Mouse (Mus musculus): ENCODE results near the gene Cpsf3. TPM values are rescaled to one million over a fixed set of nuclear protein-coding genes. Genes with fewer than 3 reads are reported as not detected.

Gene Cpsf3
- total and polyA plus RNA-seq, 3 experiments: 39.8 to 58.2 TPM; not detected in 1

GRCm38 (mm10) chr12:21362686-21363085, 77.5 kb downstream of the Cpsf3 start:
- Histone ChIP-seq H3K27me3 (ENCODE audit: control insufficient read depth in 1 of 2, insufficient read depth in 2 of 2, low read length in 2 of 2) (no peaks in the 10 kb centered on the region), H3K4me3 (ENCODE audit: control insufficient read depth in 1 of 2, insufficient read depth in 1 of 2, low read depth in 2 of 2, low read length in 2 of 2) (no peak overlapping the region), H3K4me1 (ENCODE audit: control insufficient read depth in 1 of 2, insufficient read depth in 2 of 2, low read length in 2 of 2) (no peaks in the 10 kb centered on the region), H3K9me3 (replicated peaks; ENCODE audit: insufficient read depth, low read length) (no peaks in the 10 kb centered on the region), H3K9ac (ENCODE audit: control insufficient read depth, low read depth, low read length, poor library complexity, severe bottlenecking) (no peak overlapping the region), H3K27ac (ENCODE audit: control insufficient read depth, low read depth, low read length) (no peak overlapping the region), H3K36me3 (ENCODE audit: control insufficient read depth in 1 of 2, insufficient read depth in 2 of 2, low read length in 2 of 2) (no peaks in the 10 kb centered on the region), H3K79me2 (ENCODE audit: control insufficient read depth, insufficient read depth, low read length, poor library complexity) (no peaks in the 10 kb centered on the region; the same call in 1 of the 2 replicates)
- no peak for TF ChIP-seq POLR2A (IDR thresholded peaks at IDR 0.05; ENCODE audit: control insufficient read depth in 1 of 2, insufficient read depth in 1 of 2, low read depth in 1 of 2, low read length in 2 of 2, poor library complexity in 1 of 2)
- TF ChIP-seq ZNF384 (IDR thresholded peaks at IDR 0.05; ENCODE audit: low read depth, low read length): no peak
- no peak for TF ChIP-seq USF1 (IDR thresholded peaks at IDR 0.05; ENCODE audit: low read depth, low read length)
- TF ChIP-seq CTCF (IDR thresholded peaks at IDR 0.05 in 2 of 3, conservative IDR thresholded peaks at IDR 0.05 in 1 of 3; ENCODE audit: control insufficient read depth in 1 of 3, insufficient read depth in 1 of 3, low read depth in 2 of 3, low read length in 3 of 3, poor library complexity in 1 of 3, severe bottlenecking in 1 of 3): no peak
- TF ChIP-seq ZMIZ1 (IDR thresholded peaks at IDR 0.05; ENCODE audit: low read depth, low read length): no peak
- TF ChIP-seq E2F4 (IDR thresholded peaks at IDR 0.05; ENCODE audit: borderline replicate concordance, low read depth, low read length): no peak
- no peak for TF ChIP-seq CHD1 (IDR thresholded peaks at IDR 0.05; ENCODE audit: low read depth, low read length)
- no peak for TF ChIP-seq POLR2AphosphoS2 (IDR thresholded peaks at IDR 0.05; ENCODE audit: low read length)
- no peak for TF ChIP-seq TBP (IDR thresholded peaks at IDR 0.05; ENCODE audit: low read depth, low read length)
- no peak for TF ChIP-seq MYB (IDR thresholded peaks at IDR 0.05; ENCODE audit: low read depth, low read length)
- no peak for TF ChIP-seq BHLHE40 (IDR thresholded peaks at IDR 0.05; ENCODE audit: borderline replicate concordance, low read depth, low read length)
- no peak for TF ChIP-seq SIN3A (IDR thresholded peaks at IDR 0.05; ENCODE audit: low read length)
- no peak for TF ChIP-seq NELFE (IDR thresholded peaks at IDR 0.05; ENCODE audit: low read depth, low read length)
- TF ChIP-seq TAL1 (IDR thresholded peaks at IDR 0.05; ENCODE audit: low read length): no peak
- TF ChIP-seq ZC3H11A (IDR thresholded peaks at IDR 0.05; ENCODE audit: low read depth, low read length): no peak
- no peak for TF ChIP-seq RAD21 (IDR thresholded peaks at IDR 0.05; ENCODE audit: low read depth, low read length)
- TF ChIP-seq UBTF (IDR thresholded peaks at IDR 0.05; ENCODE audit: borderline replicate concordance, insufficient read depth, low read depth, low read length): no peak
- no peak for DNase-seq (ENCODE audit: low read depth, low spot score)

GRCm38 (mm10) chr12:21363195-21363594, 78.0 kb downstream of the Cpsf3 start:
- H3K9me3 ChIP-seq (replicated peaks; ENCODE audit: insufficient read depth, low read length): no peaks in the 10 kb centered on the region
- DNase-seq (ENCODE audit: low read depth, low spot score): no peak
- no peak overlapping the region for H3K9ac ChIP-seq (ENCODE audit: control insufficient read depth, low read depth, low read length, poor library complexity, severe bottlenecking)
- H3K4me3 ChIP-seq (ENCODE audit: control insufficient read depth in 1 of 2, insufficient read depth in 1 of 2, low read depth in 2 of 2, low read length in 2 of 2): no peak overlapping the region
- TF ChIP-seq NELFE (IDR thresholded peaks at IDR 0.05; ENCODE audit: low read depth, low read length) (no peak), RCOR1 (IDR thresholded peaks at IDR 0.05; ENCODE audit: low read depth, low read length) (no peak), BHLHE40 (IDR thresholded peaks at IDR 0.05; ENCODE audit: borderline replicate concordance, low read depth, low read length) (no peak), ZKSCAN1 (IDR thresholded peaks at IDR 0.05; ENCODE audit: low read depth, low read length) (no peak), MEF2A (IDR thresholded peaks at IDR 0.05; ENCODE audit: extremely low read depth, insufficient replicate concordance, low read depth, low read length, poor library complexity, severe bottlenecking) (no peak), GABPA (IDR thresholded peaks at IDR 0.05; ENCODE audit: low read depth, low read length) (no peak), HCFC1 (IDR thresholded peaks at IDR 0.05; ENCODE audit: low read depth, low read length) (no peak), POLR2A (IDR thresholded peaks at IDR 0.05; ENCODE audit: control insufficient read depth in 1 of 2, insufficient read depth in 1 of 2, low read depth in 1 of 2, low read length in 2 of 2, poor library complexity in 1 of 2) (no peak), CHD2 (IDR thresholded peaks at IDR 0.05; ENCODE audit: low read length) (no peak), TBP (IDR thresholded peaks at IDR 0.05; ENCODE audit: low read depth, low read length) (no peak), CHD1 (IDR thresholded peaks at IDR 0.05; ENCODE audit: low read depth, low read length) (no peak), USF1 (IDR thresholded peaks at IDR 0.05; ENCODE audit: low read depth, low read length) (no peak), EP300 (IDR thresholded peaks at IDR 0.05; ENCODE audit: low read depth in 1 of 2, low read length in 2 of 2) (no peak), SMC3 (IDR thresholded peaks at IDR 0.05; ENCODE audit: low read depth, low read length) (no peak), ZNF384 (IDR thresholded peaks at IDR 0.05; ENCODE audit: low read depth, low read length) (no peak), KAT2A (conservative IDR thresholded peaks at IDR 0.05; ENCODE audit: low read depth, low read length) (no peak), MAFK (IDR thresholded peaks at IDR 0.05; ENCODE audit: borderline replicate concordance, low read depth, low read length) (no peak)
- H3K79me2 ChIP-seq (ENCODE audit: control insufficient read depth, insufficient read depth, low read length, poor library complexity): peaks cover under 1% of the 10 kb centered on the region; the same call in 1 of the 2 replicates
- no peaks in the 10 kb centered on the region for H3K36me3 ChIP-seq (ENCODE audit: control insufficient read depth in 1 of 2, insufficient read depth in 2 of 2, low read length in 2 of 2)
- no peaks in the 10 kb centered on the region for H3K4me1 ChIP-seq (ENCODE audit: control insufficient read depth in 1 of 2, insufficient read depth in 2 of 2, low read length in 2 of 2)
- no peak overlapping the region for H3K27ac ChIP-seq (ENCODE audit: control insufficient read depth, low read depth, low read length)
- H3K27me3 ChIP-seq (ENCODE audit: control insufficient read depth in 1 of 2, insufficient read depth in 2 of 2, low read length in 2 of 2): no peaks in the 10 kb centered on the region

Data from MEL (cell line).